Mouse (Mus musculus): ENCODE results near the gene Per2.

Gene Per2

GRCm38 (mm10) chr1:91435606-91436130 lies 23.5 kb downstream of the Per2 start:
- in situ Hi-C loops (cut with MboI, MseI): no loop called here

GRCm38 (mm10) chr1:91434905-91435304 lies 24.2 kb downstream of the Per2 start:
- in situ Hi-C loops (cut with MboI, MseI): no loop called here

- in situ Hi-C loops (cut with MboI, MseI): no loop called here
Measured at GRCm38 (mm10) chr1:91430761-91431160, 28.4 kb downstream of the Per2 start.

- in situ Hi-C loops (cut with MboI, MseI): loop anchor here (10.0 kb wide), 1 partner anchor 56 kb away; no protein-coding TSS in a partner anchor
Measured at GRCm38 (mm10) chr1:91429212-91429611, 29.9 kb downstream of the Per2 start.

GRCm38 (mm10) chr1:91428614-91429013 lies 30.5 kb downstream of the Per2 start:
- in situ Hi-C loops (cut with MboI, MseI): loop anchor here (10.0 kb wide), 1 partner anchor 56 kb away; no protein-coding TSS in a partner anchor

- in situ Hi-C loops (cut with MboI, MseI): loop anchor here (10.0 kb wide), 1 partner anchor 58 kb away; no protein-coding TSS in a partner anchor
Measured at GRCm38 (mm10) chr1:91426397-91426796, 32.7 kb downstream of the Per2 start.

- in situ Hi-C loops (cut with MboI, MseI): loop anchor here (10.0 to 25.0 kb wide), 2 partner anchors 64 to 1492 kb away; partner anchors contain the start of genes Ankmy1, Dusp28 and Rnpepl1
Measured at GRCm38 (mm10) chr1:91420601-91421065, 38.5 kb downstream of the Per2 start.

GRCm38 (mm10) chr1:91419862-91420600 lies 39.1 kb downstream of the Per2 start:
- in situ Hi-C loops (cut with MboI, MseI): loop anchor here (10.0 to 25.0 kb wide), 2 partner anchors 65 to 1492 kb away; partner anchors contain the start of genes Ankmy1, Dusp28 and Rnpepl1

- in situ Hi-C loops (cut with MboI, MseI): loop anchor here (25.0 kb wide), 1 partner anchor 1494 kb away; the partner anchor contains the start of genes Ankmy1, Dusp28 and Rnpepl1
Measured at GRCm38 (mm10) chr1:91417991-91418390, 41.1 kb downstream of the Per2 start.

GRCm38 (mm10) chr1:91415311-91415710 lies 43.8 kb downstream of the Per2 start:
- in situ Hi-C loops (cut with MboI, MseI): loop anchor here (25.0 kb wide), 1 partner anchor 1497 kb away; the partner anchor contains the start of genes Ankmy1, Dusp28 and Rnpepl1

GRCm38 (mm10) chr1:91414903-91415302 lies 44.2 kb downstream of the Per2 start:
- in situ Hi-C loops (cut with MboI, MseI): loop anchor here (25.0 kb wide), 1 partner anchor 1497 kb away; the partner anchor contains the start of genes Ankmy1, Dusp28 and Rnpepl1

- in situ Hi-C loops (cut with MboI, MseI): loop anchor here (25.0 kb wide), 1 partner anchor 1498 kb away; the partner anchor contains the start of genes Ankmy1, Dusp28 and Rnpepl1
Measured at GRCm38 (mm10) chr1:91413898-91414594, 45.1 kb downstream of the Per2 start, which contains the start of gene Hes6. Gene Hes6, minus strand, starts transcription at chr1:91414038.

- in situ Hi-C loops (cut with MboI, MseI): loop anchor here (25.0 kb wide), 1 partner anchor 1499 kb away; the partner anchor contains the start of genes Ankmy1, Dusp28 and Rnpepl1
Measured at GRCm38 (mm10) chr1:91413536-91413897, 45.6 kb downstream of the Per2 start.

GRCm38 (mm10) chr1:91413030-91413506 lies 46.1 kb downstream of the Per2 start:
- in situ Hi-C loops (cut with MboI, MseI): loop anchor here (25.0 kb wide), 1 partner anchor 1499 kb away; the partner anchor contains the start of genes Ankmy1, Dusp28 and Rnpepl1

- in situ Hi-C loops (cut with MboI, MseI): loop anchor here (25.0 kb wide), 1 partner anchor 1500 kb away; the partner anchor contains the start of genes Ankmy1, Dusp28 and Rnpepl1
Measured at GRCm38 (mm10) chr1:91412286-91413029, 46.7 kb downstream of the Per2 start.

GRCm38 (mm10) chr1:91411631-91412285 lies 47.4 kb downstream of the Per2 start:
- in situ Hi-C loops (cut with MboI, MseI): loop anchor here (25.0 kb wide), 1 partner anchor 1501 kb away; the partner anchor contains the start of genes Ankmy1, Dusp28 and Rnpepl1

- in situ Hi-C loops (cut with MboI, MseI): loop anchor here (25.0 kb wide), 1 partner anchor 1504 kb away; the partner anchor contains the start of genes Ankmy1, Dusp28 and Rnpepl1
Measured at GRCm38 (mm10) chr1:91407819-91408218, 51.3 kb downstream of the Per2 start.

- in situ Hi-C loops (cut with MboI, MseI): loop anchor here (25.0 kb wide), 1 partner anchor 1507 kb away; the partner anchor contains the start of genes Ankmy1, Dusp28 and Rnpepl1
Measured at GRCm38 (mm10) chr1:91405406-91406169, 53.5 kb downstream of the Per2 start.

- in situ Hi-C loops (cut with MboI, MseI): loop anchor here (25.0 kb wide), 1 partner anchor 1507 kb away; the partner anchor contains the start of genes Ankmy1, Dusp28 and Rnpepl1
Measured at GRCm38 (mm10) chr1:91404976-91405375, 54.1 kb downstream of the Per2 start.
